Mouse (Mus musculus): ENCODE data around the gene Gm3448. TPM values are rescaled to one million over a fixed set of nuclear protein-coding genes. Genes with fewer than 3 reads are reported as not detected.
"Not testable (repeated sequence)": the region's sequence is repeated elsewhere in the genome, so short reads cannot be mapped to it uniquely, and the experiment has no call there.

The Gm3448 gene
- polyA plus RNA-seq, 1 experiment from 2014 or later: 3.7 TPM

DNA sequence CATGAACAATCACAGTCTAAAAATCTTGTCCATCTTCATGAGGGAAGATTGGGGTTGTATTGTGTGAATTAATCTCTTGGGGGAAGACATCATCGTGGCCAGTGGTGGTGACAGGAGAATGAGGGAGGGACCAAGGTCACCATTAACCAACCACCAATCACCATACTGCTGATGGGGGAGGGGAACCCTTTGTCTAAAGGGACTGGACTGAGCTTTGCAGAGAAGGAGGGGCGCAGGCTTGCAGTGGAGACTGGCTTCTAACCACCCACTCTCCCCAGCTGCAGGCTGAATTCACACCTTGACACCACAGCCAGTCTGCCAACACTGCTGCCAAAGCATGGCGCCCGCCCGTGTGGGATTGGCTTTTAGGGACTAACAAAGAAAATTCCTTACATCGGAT, 24.7 kb upstream of the Gm3448 start:
- WGBS: 55% methylated on average over 6 of the region's 6 CpGs
- H3K36me3 ChIP-seq: peaks cover 10% of the 10 kb centered on the region; the same call in 1 of the 2 replicates
- 0 out of 2 replicates have a peak, but pooled peaks have one; percentile 52 for ATAC-seq (ENCODE audit: borderline replicate concordance, extremely low read depth, low FRiP score, low TSS enrichment)
- peaks cover 18% of the 10 kb centered on the region for H3K4me1 ChIP-seq
- H3K27me3 ChIP-seq: no peaks in the 10 kb centered on the region
- H3K27ac ChIP-seq: no peak overlapping the region
- H3K9me3 ChIP-seq: no peaks in the 10 kb centered on the region
- H3K4me3 ChIP-seq: no peak overlapping the region
- no peak overlapping the region for H3K9ac ChIP-seq
- peak overlapping the region; percentile 25; the same call in 1 of the 2 replicates for H3K4me2 ChIP-seq

GRCm38 (mm10) chr17:15065391-15066024, 24.2 kb upstream of the Gm3448 start:
- 40% methylated on average over 13 of the region's 13 CpGs for WGBS
- H3K27ac ChIP-seq: no peak overlapping the region
- ATAC-seq (ENCODE audit: borderline replicate concordance, extremely low read depth, low FRiP score, low TSS enrichment): peak; percentile 39; the same call in 1 of the 2 replicates

GRCm38 (mm10) chr17:15060356-15060755, 19.0 kb upstream of the Gm3448 start:
- WGBS: 85% methylated on average over 6 of the region's 6 CpGs
- Histone ChIP-seq H3K4me1 (0 out of 2 replicates have a peak, but pooled peaks cover 8% of the 10 kb centered on the region), H3K27me3 (no peaks in the 10 kb centered on the region), H3K9ac (no peak overlapping the region), H3K27ac (no peak overlapping the region), H3K36me3 (peaks cover 13% of the 10 kb centered on the region; the same call in 1 of the 2 replicates), H3K4me2 (no peak overlapping the region), H3K4me3 (no peak overlapping the region), H3K9me3 (no peaks in the 10 kb centered on the region)
- ATAC-seq (ENCODE audit: borderline replicate concordance, extremely low read depth, low FRiP score, low TSS enrichment): no peak

More at GRCm38 (mm10) chr17:15065391-15066024, 24.2 kb upstream of the Gm3448 start:
- Histone ChIP-seq H3K9ac (no peak overlapping the region), H3K36me3 (peaks cover 10% of the 10 kb centered on the region; the same call in 1 of the 2 replicates), H3K4me2 (peak overlapping the region; percentile 25; the same call in 1 of the 2 replicates), H3K4me1 (peaks cover 18% of the 10 kb centered on the region), H3K9me3 (no peaks in the 10 kb centered on the region), H3K27me3 (no peaks in the 10 kb centered on the region), H3K4me3 (no peak overlapping the region)

GRCm38 (mm10) chr17:15059646-15060045, 18.3 kb upstream of the Gm3448 start:
- Histone ChIP-seq H3K27me3 (no peaks in the 10 kb centered on the region), H3K9me3 (no peaks in the 10 kb centered on the region), H3K4me2 (no peak overlapping the region), H3K4me3 (no peak overlapping the region), H3K4me1 (0 out of 2 replicates have a peak, but pooled peaks cover 8% of the 10 kb centered on the region), H3K9ac (no peak overlapping the region), H3K27ac (no peak overlapping the region), H3K36me3 (peaks cover 13% of the 10 kb centered on the region; the same call in 1 of the 2 replicates)
- WGBS: 93% methylated on average over 14 of the region's 14 CpGs
- ATAC-seq (ENCODE audit: borderline replicate concordance, extremely low read depth, low FRiP score, low TSS enrichment): no peak

DNA sequence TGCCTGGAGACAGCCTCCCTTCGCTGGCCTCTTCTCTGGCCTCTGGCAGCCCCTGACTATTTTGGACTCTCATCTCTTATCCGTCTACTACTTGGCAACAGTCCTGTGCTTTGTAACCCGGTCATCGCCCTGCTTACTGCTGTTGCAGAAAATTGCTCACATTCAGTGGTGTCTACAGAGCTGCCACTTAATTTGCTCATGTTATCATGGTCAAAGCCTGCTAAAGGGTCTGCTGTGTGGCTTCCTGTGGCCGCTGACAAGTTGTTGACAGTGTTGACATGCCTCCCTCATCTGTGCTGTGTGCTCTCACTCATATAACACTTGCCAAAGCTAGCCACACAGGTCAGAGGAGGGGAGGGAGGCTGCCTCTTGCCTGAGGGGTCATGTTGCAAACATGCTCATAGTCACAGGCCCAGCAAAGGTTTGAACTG, 16.8 kb upstream of the Gm3448 start:
- no peak overlapping the region for H3K4me2 ChIP-seq
- 41% methylated on average over 5 of the region's 5 CpGs for WGBS
- no peak overlapping the region for H3K4me3 ChIP-seq
- H3K9ac ChIP-seq: no peak overlapping the region
- no peaks in the 10 kb centered on the region for H3K9me3 ChIP-seq
- H3K27me3 ChIP-seq: no peaks in the 10 kb centered on the region
- 0 out of 2 replicates have a peak, but pooled peaks cover 8% of the 10 kb centered on the region for H3K4me1 ChIP-seq
- ATAC-seq (ENCODE audit: borderline replicate concordance, extremely low read depth, low FRiP score, low TSS enrichment): peak; percentile 82
- peaks cover 13% of the 10 kb centered on the region; the same call in 1 of the 2 replicates for H3K36me3 ChIP-seq
- no peak overlapping the region for H3K27ac ChIP-seq

DNA sequence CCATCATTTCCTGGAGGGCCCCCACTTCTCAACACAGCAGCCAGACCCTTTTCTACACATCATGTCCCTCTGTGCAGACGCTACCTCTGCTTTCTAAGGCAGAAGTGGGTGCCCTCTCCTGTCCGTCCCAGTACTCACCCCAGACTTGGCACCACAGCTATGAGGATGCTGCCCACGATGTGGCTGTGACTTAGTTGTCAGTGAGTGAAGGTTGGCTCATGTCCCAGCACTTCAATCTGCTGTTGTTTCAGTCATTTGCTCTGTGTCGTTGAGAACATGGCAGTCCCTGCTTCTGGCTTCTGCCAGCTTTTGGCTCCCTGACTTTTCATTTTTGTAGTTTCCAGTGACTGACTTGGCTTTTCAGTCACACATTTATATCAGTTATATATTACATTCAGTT, 14.6 kb upstream of the Gm3448 start:
- Histone ChIP-seq H3K36me3 (0 out of 2 replicates have a peak, but pooled peaks cover 3% of the 10 kb centered on the region), H3K4me3 (no peak overlapping the region), H3K27me3 (no peaks in the 10 kb centered on the region), H3K4me1 (0 out of 2 replicates have a peak, but pooled peaks cover 8% of the 10 kb centered on the region), H3K9ac (no peak overlapping the region), H3K9me3 (no peaks in the 10 kb centered on the region), H3K27ac (no peak overlapping the region), H3K4me2 (no peak overlapping the region)
- no peak for ATAC-seq (ENCODE audit: borderline replicate concordance, extremely low read depth, low FRiP score, low TSS enrichment)
- 65% methylated on average over 4 of the region's 4 CpGs for WGBS

GRCm38 (mm10) chr17:15053829-15054200, 12.5 kb upstream of the Gm3448 start:
- 90% methylated on average over 13 of the region's 13 CpGs for WGBS
- not testable (repeated sequence) for H3K27ac ChIP-seq

GRCm38 (mm10) chr17:15053183-15053828, 12.0 kb upstream of the Gm3448 start:
- not testable (repeated sequence) for H3K9me3 ChIP-seq; H3K9ac ChIP-seq; H3K27ac ChIP-seq; ATAC-seq (ENCODE audit: borderline replicate concordance, extremely low read depth, low FRiP score, low TSS enrichment); H3K36me3 ChIP-seq; H3K4me2 ChIP-seq; H3K27me3 ChIP-seq; H3K4me3 ChIP-seq; H3K4me1 ChIP-seq
- 95% methylated on average over 6 of the region's 8 CpGs for WGBS

More at GRCm38 (mm10) chr17:15053829-15054200, 12.5 kb upstream of the Gm3448 start:
- not testable (repeated sequence) for H3K27me3 ChIP-seq; ATAC-seq (ENCODE audit: borderline replicate concordance, extremely low read depth, low FRiP score, low TSS enrichment); H3K4me2 ChIP-seq; H3K36me3 ChIP-seq; H3K9ac ChIP-seq; H3K9me3 ChIP-seq; H3K4me1 ChIP-seq; H3K4me3 ChIP-seq

GRCm38 (mm10) chr17:15052766-15053165, 11.4 kb upstream of the Gm3448 start:
- not testable (repeated sequence) for H3K9me3 ChIP-seq; H3K27me3 ChIP-seq; H3K27ac ChIP-seq; H3K4me1 ChIP-seq; ATAC-seq (ENCODE audit: borderline replicate concordance, extremely low read depth, low FRiP score, low TSS enrichment); H3K4me3 ChIP-seq; H3K9ac ChIP-seq; H3K36me3 ChIP-seq; H3K4me2 ChIP-seq
- WGBS: 68% methylated on average over 1 of the region's 1 CpGs

- no CpG with 5 or more reads among the region's 1 CpGs for WGBS
Observed at GRCm38 (mm10) chr17:15050338-15050737, 9.0 kb upstream of the Gm3448 start.

DNA sequence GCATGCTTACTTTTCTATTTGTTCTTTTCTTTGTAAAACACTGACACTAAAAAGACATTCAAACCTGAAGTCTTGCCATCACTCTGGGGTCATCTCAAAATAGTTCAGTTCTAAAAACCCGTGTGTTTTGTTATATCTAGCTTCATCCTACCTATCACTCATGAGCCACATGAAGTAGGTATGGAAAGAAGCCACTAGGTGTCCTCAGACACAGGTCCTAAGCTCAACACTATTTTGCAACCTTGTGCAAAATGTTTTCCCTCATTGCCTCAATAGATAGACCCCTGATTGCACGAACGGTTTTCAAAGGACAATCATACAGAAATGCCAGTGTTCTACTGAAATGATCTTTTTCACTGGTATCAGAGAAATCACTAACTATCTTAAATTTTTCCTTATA, 882 bp downstream of the Gm3448 start:
- not testable (repeated sequence) for H3K9me3 ChIP-seq; H3K4me3 ChIP-seq; H3K4me1 ChIP-seq; ATAC-seq (ENCODE audit: borderline replicate concordance, extremely low read depth, low FRiP score, low TSS enrichment); H3K27me3 ChIP-seq; H3K4me2 ChIP-seq; H3K27ac ChIP-seq; H3K9ac ChIP-seq; H3K36me3 ChIP-seq
- WGBS: no CpG with 5 or more reads among the region's 3 CpGs

More at GRCm38 (mm10) chr17:15050338-15050737, 9.0 kb upstream of the Gm3448 start:
- not testable (repeated sequence) for H3K36me3 ChIP-seq; H3K9ac ChIP-seq; ATAC-seq (ENCODE audit: borderline replicate concordance, extremely low read depth, low FRiP score, low TSS enrichment); H3K27me3 ChIP-seq; H3K4me1 ChIP-seq; H3K9me3 ChIP-seq; H3K27ac ChIP-seq; H3K4me3 ChIP-seq; H3K4me2 ChIP-seq

DNA sequence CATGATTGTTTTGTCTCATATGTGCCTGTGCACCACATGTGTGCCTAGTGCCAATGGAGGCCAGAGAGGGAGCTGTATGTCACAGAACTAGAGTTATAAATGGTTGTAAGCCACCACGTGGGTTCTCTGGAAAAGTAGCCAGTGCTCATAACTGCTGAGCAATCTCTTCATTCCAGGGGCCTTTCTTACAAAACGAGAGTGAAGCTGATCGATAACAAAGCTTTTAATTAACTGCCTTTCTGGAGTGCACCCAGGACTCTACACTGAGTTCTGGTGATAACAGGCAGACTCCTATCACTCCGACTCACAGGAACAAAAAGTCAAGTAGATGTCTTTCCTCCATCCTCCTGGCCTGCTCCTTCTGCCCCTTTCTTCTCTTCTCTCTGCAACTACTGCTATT, 9.9 kb downstream of the Gm3448 start:
- ATAC-seq (ENCODE audit: borderline replicate concordance, extremely low read depth, low FRiP score, low TSS enrichment); H3K4me3 ChIP-seq: not testable (repeated sequence)
- no CpG with 5 or more reads among the region's 4 CpGs for WGBS

More for the DNA sequence above, 9.9 kb downstream of the Gm3448 start:
- H3K9ac ChIP-seq, H3K36me3 ChIP-seq, H3K27me3 ChIP-seq, H3K27ac ChIP-seq, H3K4me2 ChIP-seq, H3K9me3 ChIP-seq, H3K4me1 ChIP-seq: not testable (repeated sequence)
